Mouse (Mus musculus) kidney, adult 8-10 months (tissue): ENCODE measurements around the gene Eef1akmt3.

ENCODE experiments used
- DNase-seq, 2 experiments: peaks; one replicate each; pipeline ENCODE4 v3.0.0; 2022

Gene Eef1akmt3

GRCm38 (mm10) chr10:127050119-127050474, 8.8 kb upstream of the Eef1akmt3 start:
- DNase-seq = no peak

- DNase-seq = no peak
Measured at GRCm38 (mm10) chr10:127049395-127050118, 8.2 kb upstream of the Eef1akmt3 start.

DNA sequence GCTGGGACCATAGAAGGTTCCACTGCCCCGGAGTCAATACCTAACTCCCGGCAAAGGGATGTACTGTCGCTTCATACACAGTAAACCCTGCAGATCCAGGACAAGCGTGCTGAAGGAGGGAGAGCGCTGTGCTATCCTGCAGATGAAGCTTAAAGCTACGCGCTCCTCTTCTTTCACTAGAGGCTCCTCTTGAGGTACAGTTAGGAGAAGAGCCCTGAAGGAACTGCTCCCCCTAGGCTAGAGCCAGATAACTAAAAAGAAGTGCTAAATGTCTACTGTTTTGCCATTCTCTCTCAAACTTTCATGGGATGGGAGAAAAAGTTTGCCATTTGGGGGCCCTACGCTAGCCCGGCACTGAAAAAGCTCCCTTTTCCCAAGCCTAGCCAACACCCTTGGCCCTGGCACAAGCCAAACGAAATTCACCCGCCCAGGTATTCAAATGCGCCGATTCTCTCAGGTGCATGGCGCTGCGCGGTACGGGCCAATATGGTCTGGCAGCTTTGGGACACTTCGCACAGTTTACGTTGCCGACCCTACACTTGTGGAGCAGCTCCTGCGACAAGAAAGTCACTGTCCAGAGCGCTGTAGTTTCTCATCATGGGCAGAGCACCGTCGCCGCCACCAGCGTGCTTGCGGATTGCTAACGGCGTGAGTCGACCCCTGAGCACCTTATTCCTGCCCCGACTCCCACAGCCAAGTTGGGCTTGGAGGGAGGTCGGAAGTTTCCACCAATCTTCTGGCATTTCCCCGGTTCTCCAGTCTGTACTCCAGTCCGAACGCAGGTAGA, 7.5 kb upstream of the Eef1akmt3 start:
- DNase-seq = no peak

DNA sequence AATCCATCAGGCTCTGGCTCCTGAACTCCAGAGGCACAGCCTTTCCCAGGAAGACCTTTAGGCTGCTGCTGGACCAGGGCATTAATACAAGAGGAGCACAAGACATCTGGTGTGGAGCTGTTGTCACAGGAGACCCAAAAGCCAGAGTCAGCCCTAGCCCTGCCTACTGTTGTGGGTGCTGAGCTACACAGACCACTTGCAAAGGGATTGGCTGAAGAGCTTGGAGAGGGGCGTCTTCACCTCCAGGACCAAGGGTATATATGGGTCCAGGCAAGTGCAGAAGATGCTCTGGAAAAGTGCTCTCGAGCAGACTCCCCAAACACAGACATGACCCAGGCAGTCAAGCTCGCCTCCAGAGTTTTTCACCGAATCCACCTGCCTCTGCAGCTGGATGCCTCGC, 6.6 kb upstream of the Eef1akmt3 start, which contains the start of gene Cyp27b1:
Gene Cyp27b1 (plus strand): TSS at position 297 of the 400 bp plus-strand sequence.
- DNase-seq = no peak

- DNase-seq = peak; percentile 90 to 93
Measured at GRCm38 (mm10) chr10:127043187-127043586, 1.9 kb upstream of the Eef1akmt3 start.

- DNase-seq = no peak
Measured at GRCm38 (mm10) chr10:127042468-127043115, 1.3 kb upstream of the Eef1akmt3 start.

GRCm38 (mm10) chr10:127041774-127042338, 543 bp upstream of the Eef1akmt3 start:
- DNase-seq = peak; percentile 79 to 89

DNA sequence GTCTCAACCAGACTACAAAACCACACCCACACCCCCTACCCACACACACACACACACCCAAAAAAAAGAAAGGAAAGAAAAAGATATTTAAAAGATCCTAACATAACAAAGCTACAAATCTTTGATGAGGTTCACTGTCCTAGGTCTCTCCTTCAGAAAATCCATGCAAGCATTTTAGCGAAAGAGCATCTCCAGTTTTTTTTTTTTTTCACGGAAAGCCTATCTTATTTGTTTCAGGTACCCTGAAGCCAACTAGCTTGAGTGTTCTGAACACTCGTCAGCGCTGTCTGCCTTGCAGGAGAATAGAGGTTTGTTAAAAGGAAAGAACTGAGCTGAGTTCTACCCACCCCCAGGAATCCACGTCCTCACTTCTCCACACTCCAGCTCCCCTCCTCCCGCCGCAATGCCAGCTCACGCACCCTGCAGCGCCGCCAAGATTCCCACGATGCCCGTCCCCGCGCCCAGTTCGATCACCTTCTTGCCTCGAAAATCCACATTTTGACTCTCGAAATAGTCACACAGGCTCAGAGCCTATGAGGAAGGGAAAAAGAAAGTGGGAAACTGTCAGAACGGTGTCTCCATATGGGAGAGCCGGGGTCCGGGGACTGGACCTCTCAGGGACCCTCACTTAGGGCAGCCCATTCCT, 621 bp downstream of the Eef1akmt3 start:
- DNase-seq = no peak

DNA sequence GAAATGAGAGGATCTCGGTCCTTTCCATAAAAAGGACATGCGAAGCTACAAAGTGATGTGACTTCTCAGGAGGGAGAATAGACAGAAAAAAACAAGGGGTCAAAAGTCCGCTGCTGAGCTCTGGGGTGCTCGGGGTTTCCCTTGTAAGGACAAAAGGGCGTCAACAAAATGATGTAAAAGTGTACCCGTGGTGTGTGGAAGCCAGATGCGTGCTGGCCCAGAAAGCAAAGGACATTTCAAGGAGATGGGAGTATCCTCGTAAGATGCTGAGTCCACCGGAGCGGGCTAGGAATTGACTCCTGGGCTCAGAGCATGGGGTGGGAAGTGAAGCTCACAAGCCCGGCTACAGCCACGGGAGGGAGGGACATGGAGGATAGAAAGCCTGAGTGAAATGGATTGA, 3.7 kb downstream of the Eef1akmt3 start:
- DNase-seq = peak; percentile 56 to 70

GRCm38 (mm10) chr10:127036273-127036672, 5.0 kb downstream of the Eef1akmt3 start:
- DNase-seq = peak; percentile 84

DNA sequence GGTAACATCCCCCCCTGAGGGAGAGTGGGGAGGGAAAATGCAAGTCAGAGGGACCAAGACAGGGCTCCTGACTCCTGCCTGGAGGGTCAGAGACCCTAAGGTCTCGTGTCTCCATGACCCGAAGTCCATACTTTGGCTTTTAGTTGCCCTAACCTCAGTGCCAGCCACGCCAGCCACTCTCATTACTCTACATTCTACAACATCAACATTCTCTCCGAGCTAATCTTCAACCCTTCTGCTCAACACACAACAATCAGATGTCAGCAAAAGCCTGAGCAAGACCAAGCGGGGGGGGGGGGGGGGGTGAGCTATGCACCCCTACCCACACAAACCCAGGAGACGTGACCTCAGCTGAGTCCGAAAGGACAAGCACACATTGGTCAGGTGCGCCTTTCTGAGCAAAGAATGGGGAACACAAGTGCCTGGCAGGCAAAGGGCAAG, 8.0 kb downstream of the Eef1akmt3 start:
- DNase-seq = peak; percentile 75 to 83

DNA sequence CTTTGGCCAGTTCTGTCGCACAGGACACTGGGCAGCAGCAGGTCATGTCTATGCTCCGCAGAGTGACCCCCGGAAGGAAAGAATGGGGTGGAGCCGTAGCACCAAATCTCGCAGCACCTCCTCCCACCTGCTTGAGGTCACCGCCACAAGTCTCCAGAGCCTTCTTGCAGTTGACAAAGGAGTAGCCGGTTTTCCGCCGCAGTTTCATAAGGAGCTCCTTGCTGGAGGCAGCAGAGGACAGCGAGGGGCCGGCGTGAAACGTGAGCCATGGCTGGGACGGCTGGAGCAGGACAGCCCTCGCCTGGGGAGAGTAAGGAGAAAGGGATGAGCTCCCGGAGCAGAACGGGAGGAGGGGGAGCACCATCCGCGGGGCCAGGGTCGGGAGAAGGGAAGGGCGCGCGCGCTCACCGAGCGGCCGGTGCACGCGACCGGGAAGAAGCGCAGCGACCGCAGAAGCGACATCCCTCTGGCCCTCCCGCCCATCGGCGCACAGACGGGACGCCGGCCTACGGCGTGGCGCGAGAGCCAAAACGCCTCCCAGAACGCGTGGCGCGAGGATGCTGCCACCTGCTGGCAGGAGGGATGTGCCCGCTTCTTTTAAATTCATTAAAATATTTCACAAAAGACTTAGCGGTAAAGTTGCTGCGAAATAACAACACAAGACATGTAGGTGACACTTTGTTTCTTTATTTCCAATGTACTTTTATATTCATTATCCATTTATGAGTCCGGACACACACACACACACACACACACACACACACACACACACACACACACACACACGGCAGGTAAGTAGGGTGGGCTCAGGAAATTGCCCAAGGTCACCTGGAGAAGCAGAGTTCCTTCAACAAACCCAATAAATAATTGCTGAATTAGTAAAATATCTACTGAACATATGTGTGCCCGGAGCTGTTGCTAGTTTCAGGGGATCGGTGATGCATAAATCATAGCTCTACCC, 10.7 kb downstream of the Eef1akmt3 start, which contains the start of gene Tsfm:
Gene Tsfm (minus strand): TSS at position 505 of the 961 bp plus-strand sequence.
- DNase-seq = peak; percentile 85 to 91

DNA sequence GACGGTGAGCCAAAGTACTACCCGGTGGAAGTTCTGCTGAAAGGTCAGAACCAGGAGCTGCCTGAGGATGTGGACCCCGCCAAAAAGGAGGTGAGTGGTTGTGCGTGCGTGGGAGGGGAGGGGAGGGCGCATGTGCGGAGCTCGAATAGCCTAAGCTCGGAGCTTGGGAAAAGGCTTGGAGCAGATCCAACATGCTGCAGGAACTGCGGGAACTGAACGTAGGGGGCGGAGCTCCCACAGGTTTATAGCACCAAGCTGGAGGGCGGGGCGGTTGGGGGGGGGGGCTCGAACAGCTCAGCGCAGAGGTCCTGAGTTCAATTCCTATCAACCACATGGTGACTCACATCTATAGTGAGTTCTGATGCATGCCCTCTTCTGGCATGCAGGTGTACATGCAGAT, 22.9 kb downstream of the Eef1akmt3 start:
- DNase-seq = no peak

- no peak for DNase-seq
Measured at GRCm38 (mm10) chr10:127017071-127017470, 24.2 kb downstream of the Eef1akmt3 start.

DNA sequence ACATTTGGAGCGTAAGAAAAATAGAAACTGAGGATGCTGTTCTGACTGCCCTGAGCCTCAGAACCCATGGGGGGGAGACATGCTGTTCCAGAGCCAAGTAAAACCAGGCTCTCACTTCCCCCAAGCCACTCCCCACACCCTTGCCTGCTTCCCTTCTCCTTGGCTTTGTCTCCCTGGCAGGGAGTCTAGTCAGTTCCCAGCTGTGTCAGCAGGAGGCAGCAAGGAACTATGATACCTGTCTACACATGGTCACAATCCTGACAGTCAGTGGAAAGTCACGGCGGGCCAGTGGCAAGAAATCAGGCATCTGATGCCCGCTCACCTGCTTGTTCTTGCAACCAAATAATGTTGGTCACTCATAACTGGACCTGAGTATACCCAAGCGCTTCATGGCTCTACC, 24.8 kb downstream of the Eef1akmt3 start:
- peak; percentile 45 to 76 for DNase-seq

GRCm38 (mm10) chr10:127003806-127004205, 37.5 kb downstream of the Eef1akmt3 start:
- DNase-seq = no peak

- DNase-seq = no peak
Measured at GRCm38 (mm10) chr10:127003334-127003733, 38.0 kb downstream of the Eef1akmt3 start.

DNA sequence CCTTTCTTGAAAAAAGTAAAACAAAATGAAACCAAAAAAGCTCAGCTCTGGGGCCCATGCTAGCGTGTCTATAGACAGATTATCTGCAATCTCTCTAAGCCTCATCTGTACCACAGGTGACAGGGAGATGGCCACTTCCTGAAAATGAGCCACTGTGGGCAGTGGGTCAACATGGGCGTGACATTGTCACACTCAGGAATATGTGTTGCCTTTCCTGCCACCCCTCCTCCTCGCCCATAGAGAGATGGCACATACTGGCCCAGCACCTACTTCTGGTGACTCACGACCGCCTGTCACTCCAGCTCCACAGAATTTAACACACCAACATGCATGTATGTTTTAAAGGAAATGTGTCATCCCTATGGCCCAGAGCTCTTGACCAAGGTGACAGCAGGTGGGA, 38.5 kb downstream of the Eef1akmt3 start:
- no peak for DNase-seq

GRCm38 (mm10) chr10:127002056-127002455, 39.3 kb downstream of the Eef1akmt3 start:
- no peak for DNase-seq

DNA sequence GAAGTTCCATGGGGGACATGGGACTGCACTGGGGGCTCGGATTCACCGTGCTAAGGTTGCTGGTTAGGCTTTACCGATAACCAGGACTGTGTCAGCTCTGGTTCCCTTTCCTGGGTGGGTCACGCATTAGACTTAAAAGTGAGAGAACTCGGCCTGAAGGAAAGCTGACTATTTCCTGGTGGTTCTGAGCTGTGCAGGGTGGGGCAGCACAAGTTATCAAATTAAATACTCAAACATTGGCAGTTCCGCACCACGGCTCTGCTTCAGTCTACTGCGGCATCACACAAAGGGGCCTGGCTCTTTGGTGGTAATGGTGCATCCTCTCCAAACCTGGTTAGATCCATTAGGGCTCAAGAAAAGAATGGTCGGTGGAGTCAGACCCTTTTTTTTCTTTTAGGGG, 40.0 kb downstream of the Eef1akmt3 start:
- no peak for DNase-seq

GRCm38 (mm10) chr10:127000529-127000928, 40.8 kb downstream of the Eef1akmt3 start, which contains the start of gene Avil:
Gene Avil (plus strand): TSS chr10:127000709.
- no peak for DNase-seq
